Mouse (Mus musculus): ENCODE measurements at regions not wholly inside any gene's neighbourhood (a gene's known extent, or its start where the extent isn't known, plus 50 kb on each side); places are given as distances from the start of the nearest gene placed in this dataset.

- peak; percentile 67 for ATAC-seq (ENCODE audit: low FRiP score, low read depth)
- Histone ChIP-seq H3K4me1 (no peaks in the 10 kb centered on the region), H3K4me3 (no peak overlapping the region), H3K4me2 (replicated peaks) (no peak overlapping the region), H3K27ac (no peak overlapping the region), H3K9ac (no peak overlapping the region), H3K27me3 (replicated peaks) (no peaks in the 10 kb centered on the region), H3K36me3 (no peaks in the 10 kb centered on the region), H3K9me3 (no peaks in the 10 kb centered on the region)
- 47% methylated on average over 9 of the region's 9 CpGs for WGBS
Observed at GRCm38 (mm10) chr13:115413721-115414531, 312.2 kb upstream of the Itga1 start.

GRCm38 (mm10) chr13:115405916-115406315 is 304.2 kb upstream of the Itga1 start:
- WGBS: 73% methylated on average over 1 of the region's 1 CpGs
- ATAC-seq (ENCODE audit: low FRiP score, low read depth): no peak
- H3K36me3 ChIP-seq: no peaks in the 10 kb centered on the region
- no peak overlapping the region for H3K9ac ChIP-seq
- H3K4me1 ChIP-seq: no peaks in the 10 kb centered on the region
- no peak overlapping the region for H3K27ac ChIP-seq
- no peak overlapping the region for H3K4me3 ChIP-seq
- no peaks in the 10 kb centered on the region for H3K9me3 ChIP-seq
- H3K4me2 ChIP-seq (replicated peaks): no peak overlapping the region
- H3K27me3 ChIP-seq (replicated peaks): no peaks in the 10 kb centered on the region

DNA sequence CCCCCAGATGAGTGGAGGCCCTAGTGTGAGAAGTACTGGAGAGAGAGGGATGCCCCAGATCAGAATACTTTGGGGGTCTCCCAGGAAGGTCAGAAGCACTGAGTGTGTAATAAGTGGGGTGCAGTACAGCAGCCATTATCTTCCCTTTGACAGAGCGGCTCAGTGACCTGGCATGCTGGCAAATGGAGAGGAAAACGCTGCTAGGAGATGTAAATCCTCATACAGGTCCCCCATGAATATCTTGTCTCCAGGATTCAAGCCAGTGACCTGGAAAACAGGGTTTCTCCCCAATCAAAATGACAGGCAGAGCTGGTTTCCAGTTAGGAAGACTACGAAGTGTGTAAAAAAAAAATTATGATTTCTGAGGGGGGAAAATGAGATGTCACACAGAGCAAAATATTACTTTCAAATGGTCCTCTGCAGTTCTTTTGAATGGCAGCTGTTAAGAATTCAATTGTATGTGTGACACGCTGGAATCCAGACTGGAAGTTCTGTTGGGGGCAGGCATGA is 299.0 kb upstream of the Itga1 start:
- WGBS: 66% methylated on average over 4 of the region's 4 CpGs
- Histone ChIP-seq H3K27me3 (replicated peaks) (no peaks in the 10 kb centered on the region), H3K36me3 (no peaks in the 10 kb centered on the region), H3K27ac (no peak overlapping the region), H3K4me3 (no peak overlapping the region), H3K9ac (no peak overlapping the region), H3K4me1 (no peaks in the 10 kb centered on the region), H3K9me3 (no peaks in the 10 kb centered on the region), H3K4me2 (replicated peaks) (no peak overlapping the region)
- ATAC-seq (ENCODE audit: low FRiP score, low read depth): no peak

- no peak overlapping the region for H3K4me3 ChIP-seq
- no peak for ATAC-seq (ENCODE audit: low FRiP score, low read depth)
- no peak overlapping the region for H3K27ac ChIP-seq
- 67% methylated on average over 3 of the region's 3 CpGs for WGBS
- H3K4me1 ChIP-seq: no peaks in the 10 kb centered on the region
- no peaks in the 10 kb centered on the region for H3K9me3 ChIP-seq
- no peak overlapping the region for H3K9ac ChIP-seq
- no peaks in the 10 kb centered on the region for H3K36me3 ChIP-seq
- H3K27me3 ChIP-seq (replicated peaks): no peaks in the 10 kb centered on the region
- no peak overlapping the region for H3K4me2 ChIP-seq (replicated peaks)
Observed at GRCm38 (mm10) chr13:115379682-115380081, 277.9 kb upstream of the Itga1 start.

DNA sequence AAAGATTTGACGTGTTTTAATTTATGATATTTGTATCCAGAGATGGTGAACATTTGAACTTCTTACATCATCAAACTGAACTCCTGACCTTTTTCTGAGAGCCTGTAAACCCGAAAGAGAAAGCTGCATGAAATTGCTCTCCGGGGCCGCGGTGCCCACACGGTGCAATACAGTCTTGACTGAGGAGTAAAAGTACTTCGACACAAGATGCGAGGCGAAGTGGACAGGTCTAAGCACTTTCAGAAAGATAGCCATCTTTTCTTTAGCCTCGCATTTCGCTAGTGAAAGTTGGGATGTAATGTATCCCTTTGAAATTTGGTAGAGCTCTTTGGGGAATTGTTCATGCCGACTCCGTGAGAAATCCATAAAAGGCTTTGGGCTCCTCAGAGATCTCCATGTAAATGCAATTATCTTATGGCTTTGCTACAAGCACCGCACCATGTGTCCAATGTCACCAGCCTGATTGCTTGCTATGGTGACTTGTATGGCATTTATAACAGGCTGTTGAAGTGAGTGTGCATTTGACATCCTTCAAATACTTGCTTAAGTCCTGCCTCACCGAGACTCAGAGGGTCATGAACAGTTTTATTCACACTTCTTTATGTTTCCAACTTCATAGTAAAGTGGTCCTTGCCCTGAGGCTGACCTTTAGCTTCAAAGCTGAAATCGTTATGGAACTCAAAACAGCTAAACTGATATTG is 274.6 kb upstream of the Itga1 start:
- WGBS: 74% methylated on average over 16 of the region's 16 CpGs
- H3K9me3 ChIP-seq: no peaks in the 10 kb centered on the region
- no peaks in the 10 kb centered on the region for H3K4me1 ChIP-seq
- no peaks in the 10 kb centered on the region for H3K36me3 ChIP-seq
- no peak for ATAC-seq (ENCODE audit: low FRiP score, low read depth)
- H3K27me3 ChIP-seq (replicated peaks): no peaks in the 10 kb centered on the region
- no peak overlapping the region for H3K27ac ChIP-seq
- H3K9ac ChIP-seq: no peak overlapping the region
- H3K4me3 ChIP-seq: no peak overlapping the region
- H3K4me2 ChIP-seq (replicated peaks): no peak overlapping the region

DNA sequence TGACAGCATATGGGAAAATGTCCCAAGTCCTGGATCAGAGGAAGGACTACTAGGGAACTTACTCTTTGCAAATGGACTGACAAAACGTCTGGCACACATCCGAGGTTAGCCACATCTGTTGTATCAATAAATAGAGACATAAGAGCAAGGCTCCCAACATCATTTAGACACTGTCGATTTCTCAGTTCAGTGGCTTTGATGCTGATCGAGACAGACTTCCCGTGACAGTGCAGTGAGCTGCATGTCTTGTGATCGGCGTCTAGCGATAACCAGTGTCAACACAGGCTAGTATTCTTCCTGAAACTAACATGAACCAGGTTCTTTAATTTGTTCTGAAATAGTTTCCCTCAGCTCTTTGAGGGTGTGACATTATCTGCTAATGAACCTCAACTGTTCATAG is 259.7 kb upstream of the Itga1 start:
- no peak overlapping the region for H3K4me2 ChIP-seq (replicated peaks)
- H3K27me3 ChIP-seq (replicated peaks): no peaks in the 10 kb centered on the region
- H3K4me1 ChIP-seq: no peaks in the 10 kb centered on the region
- no peak for ATAC-seq (ENCODE audit: low FRiP score, low read depth)
- H3K9me3 ChIP-seq: no peaks in the 10 kb centered on the region
- no peak overlapping the region for H3K4me3 ChIP-seq
- WGBS: 85% methylated on average over 8 of the region's 8 CpGs
- H3K27ac ChIP-seq: no peak overlapping the region
- H3K36me3 ChIP-seq: no peaks in the 10 kb centered on the region
- no peak overlapping the region for H3K9ac ChIP-seq

DNA sequence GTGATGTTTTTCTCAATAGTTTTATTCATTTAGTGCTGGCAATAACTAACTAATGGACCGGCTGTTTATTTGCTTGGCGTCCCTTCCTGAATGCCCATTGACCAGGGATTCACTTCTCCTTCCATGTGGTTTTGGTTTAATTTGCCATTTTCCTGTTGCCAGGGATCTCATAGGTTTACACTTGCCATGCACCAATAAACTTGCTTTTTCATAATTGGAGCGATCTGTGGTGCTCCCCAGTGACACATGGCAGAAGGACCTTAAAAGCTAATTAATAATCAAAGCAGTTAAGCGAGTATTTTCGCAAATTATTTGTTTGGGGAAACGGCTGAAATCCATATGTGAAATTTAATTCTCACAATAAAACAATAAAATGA is 245.2 kb upstream of the Itga1 start:
- H3K9me3 ChIP-seq: no peaks in the 10 kb centered on the region
- H3K4me3 ChIP-seq: no peak overlapping the region; the same call in 1 of the 2 replicates
- H3K4me2 ChIP-seq (replicated peaks): peak overlapping the region; percentile 52
- ATAC-seq (ENCODE audit: low FRiP score, low read depth): peak; percentile 18; the same call in 1 of the 2 replicates
- H3K27ac ChIP-seq: no peak overlapping the region
- no peaks in the 10 kb centered on the region for H3K36me3 ChIP-seq
- no peaks in the 10 kb centered on the region; the same call in 1 of the 2 replicates for H3K4me1 ChIP-seq
- H3K27me3 ChIP-seq (replicated peaks): no peaks in the 10 kb centered on the region
- WGBS: 49% methylated on average over 6 of the region's 6 CpGs
- no peak overlapping the region for H3K9ac ChIP-seq

GRCm38 (mm10) chr13:115346115-115347021 is 244.6 kb upstream of the Itga1 start:
- Histone ChIP-seq H3K9ac (no peak overlapping the region), H3K27me3 (replicated peaks) (no peaks in the 10 kb centered on the region), H3K9me3 (no peaks in the 10 kb centered on the region), H3K4me3 (no peak overlapping the region; the same call in 1 of the 2 replicates), H3K27ac (no peak overlapping the region), H3K4me2 (replicated peaks) (peak overlapping the region; percentile 52), H3K4me1 (no peaks in the 10 kb centered on the region; the same call in 1 of the 2 replicates), H3K36me3 (no peaks in the 10 kb centered on the region)
- ATAC-seq (ENCODE audit: low FRiP score, low read depth): peak; percentile 56
- 37% methylated on average over 20 of the region's 20 CpGs for WGBS

DNA sequence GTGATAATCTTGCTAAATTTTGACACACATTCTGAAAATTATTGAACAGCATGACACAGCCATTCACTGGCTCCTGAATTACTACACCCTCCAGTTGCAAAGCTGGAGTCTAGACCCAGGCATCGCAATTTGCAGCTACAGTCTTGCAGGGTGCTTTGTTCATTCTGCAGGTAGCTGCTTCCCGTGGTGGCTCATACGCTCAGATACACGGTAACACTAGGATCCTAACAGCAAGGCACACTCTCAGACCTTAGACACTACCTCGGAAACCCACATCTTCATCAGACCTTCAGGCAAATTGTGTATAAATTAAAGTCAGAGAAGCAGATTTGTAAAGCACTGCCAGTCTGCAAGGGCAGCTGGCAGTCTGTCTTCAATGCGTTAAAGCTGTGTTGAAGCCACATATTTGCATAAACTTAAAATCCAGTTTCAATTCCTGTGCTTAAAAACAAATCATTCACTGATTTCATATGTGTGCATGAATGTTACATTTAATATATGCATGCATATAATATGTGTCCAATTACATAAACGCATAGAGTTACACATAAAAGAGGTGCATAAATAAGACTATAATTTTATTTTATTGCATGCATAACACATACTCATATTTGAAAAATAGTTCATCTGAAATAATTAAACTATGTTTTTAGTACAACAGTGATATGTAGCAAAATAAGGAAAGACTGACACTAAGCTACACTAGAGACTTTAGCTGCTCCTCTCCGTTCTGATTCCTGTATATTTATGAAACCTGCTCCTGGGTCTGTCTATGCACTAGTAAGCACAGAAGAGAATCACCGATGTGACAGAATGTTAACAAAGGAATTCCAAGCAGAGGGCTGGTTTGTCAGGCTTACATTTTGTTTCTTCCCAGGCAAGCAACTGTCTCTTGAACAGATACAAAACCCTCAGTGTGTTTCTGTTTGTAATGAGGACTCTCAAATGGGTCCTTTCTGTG is 227.5 kb upstream of the Itga1 start:
- no peak for ATAC-seq (ENCODE audit: low FRiP score, low read depth)
- Histone ChIP-seq H3K4me1 (no peaks in the 10 kb centered on the region), H3K27ac (no peak overlapping the region), H3K27me3 (replicated peaks) (no peaks in the 10 kb centered on the region), H3K36me3 (no peaks in the 10 kb centered on the region), H3K9me3 (no peaks in the 10 kb centered on the region), H3K4me3 (no peak overlapping the region), H3K4me2 (replicated peaks) (no peak overlapping the region), H3K9ac (no peak overlapping the region)
- WGBS: 68% methylated on average over 9 of the region's 9 CpGs

DNA sequence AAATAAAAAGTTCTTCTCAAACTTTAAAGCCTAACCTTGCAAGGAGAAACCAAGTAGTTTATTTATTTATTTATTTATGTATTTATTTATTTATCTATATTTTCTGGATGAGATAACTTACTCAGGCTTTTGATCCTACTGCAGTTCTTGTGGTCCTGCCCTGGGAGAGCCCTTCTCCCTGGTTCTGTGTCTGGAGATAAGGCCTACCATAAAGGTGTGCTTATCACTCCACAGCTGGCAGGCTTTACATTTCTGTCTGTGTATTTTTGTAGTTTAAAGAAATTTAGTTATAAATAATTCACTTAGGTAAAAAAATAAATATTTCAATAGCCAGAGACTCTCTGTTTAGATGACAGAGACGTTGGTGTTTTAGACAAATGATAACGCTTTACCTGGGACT is 224.5 kb upstream of the Itga1 start:
- Histone ChIP-seq H3K27me3 (replicated peaks) (no peaks in the 10 kb centered on the region), H3K4me2 (replicated peaks) (no peak overlapping the region), H3K27ac (no peak overlapping the region), H3K9ac (no peak overlapping the region), H3K4me3 (no peak overlapping the region), H3K4me1 (no peaks in the 10 kb centered on the region), H3K9me3 (no peaks in the 10 kb centered on the region), H3K36me3 (no peaks in the 10 kb centered on the region)
- WGBS: 97% methylated on average over 2 of the region's 2 CpGs
- no peak for ATAC-seq (ENCODE audit: low FRiP score, low read depth)

- 83% methylated on average over 3 of the region's 3 CpGs for WGBS
- Histone ChIP-seq H3K36me3 (no peaks in the 10 kb centered on the region), H3K27me3 (replicated peaks) (no peaks in the 10 kb centered on the region), H3K27ac (no peak overlapping the region), H3K4me2 (replicated peaks) (no peak overlapping the region), H3K9me3 (no peaks in the 10 kb centered on the region), H3K9ac (no peak overlapping the region), H3K4me1 (no peaks in the 10 kb centered on the region), H3K4me3 (no peak overlapping the region)
- no peak for ATAC-seq (ENCODE audit: low FRiP score, low read depth)
Observed at GRCm38 (mm10) chr13:115316681-115317080, 214.9 kb upstream of the Itga1 start.

Measured in neural tube, embryonic 12.5 days (tissue).